Mouse (Mus musculus): ENCODE measurements at regions not wholly inside any gene's neighbourhood (a gene's known extent, or its start where the extent isn't known, plus 50 kb on each side); places are given as distances from the start of the nearest gene placed in this dataset.

GRCm38 (mm10) chr7:133288236-133288635 is 164.1 kb upstream of the Ctbp2 start:
- WGBS, result 63% methylated on average over 3 of the region's 3 CpGs
- Histone ChIP-seq H3K4me1 (ENCODE audit: control insufficient read depth, insufficient read depth, low read length) (no peaks in the 10 kb centered on the region), H3K27ac (ENCODE audit: control insufficient read depth, insufficient read depth, low read depth, low read length, poor library complexity) (no peak overlapping the region), H3K4me3 (replicated peaks; ENCODE audit: control insufficient read depth, low read depth, low read length) (no peak overlapping the region)
- no peak for TF ChIP-seq CTCF (IDR thresholded peaks at IDR 0.05; ENCODE audit: control insufficient read depth, insufficient read depth, low read length)
- no peak for TF ChIP-seq POLR2A (IDR thresholded peaks at IDR 0.05; ENCODE audit: borderline replicate concordance, control insufficient read depth, low read depth, low read length)

- H3K4me1 ChIP-seq (ENCODE audit: control insufficient read depth, insufficient read depth, low read length), result no peaks in the 10 kb centered on the region
- no peak overlapping the region for H3K27ac ChIP-seq (ENCODE audit: control insufficient read depth, insufficient read depth, low read depth, low read length, poor library complexity)
- H3K4me3 ChIP-seq (replicated peaks; ENCODE audit: control insufficient read depth, low read depth, low read length), result no peak overlapping the region
- WGBS, result 82% methylated on average over 7 of the region's 7 CpGs
- no peak for TF ChIP-seq POLR2A (IDR thresholded peaks at IDR 0.05; ENCODE audit: borderline replicate concordance, control insufficient read depth, low read depth, low read length)
These were observed 162.7 kb upstream of the Ctbp2 start for GRCm38 (mm10) chr7:133286836-133287235.

GRCm38 (mm10) chr7:133286216-133286615 is 162.1 kb upstream of the Ctbp2 start:
- H3K27ac ChIP-seq (ENCODE audit: control insufficient read depth, insufficient read depth, low read depth, low read length, poor library complexity), result no peak overlapping the region
- 75% methylated on average over 5 of the region's 5 CpGs for WGBS
- H3K4me3 ChIP-seq (replicated peaks; ENCODE audit: control insufficient read depth, low read depth, low read length), result no peak overlapping the region
- no peaks in the 10 kb centered on the region for H3K4me1 ChIP-seq (ENCODE audit: control insufficient read depth, insufficient read depth, low read length)
- TF ChIP-seq CTCF (IDR thresholded peaks at IDR 0.05; ENCODE audit: control insufficient read depth, insufficient read depth, low read length) (no peak), POLR2A (IDR thresholded peaks at IDR 0.05; ENCODE audit: borderline replicate concordance, control insufficient read depth, low read depth, low read length) (no peak)

- Histone ChIP-seq H3K27ac (ENCODE audit: control insufficient read depth, insufficient read depth, low read depth, low read length, poor library complexity) (no peak overlapping the region), H3K4me1 (ENCODE audit: control insufficient read depth, insufficient read depth, low read length) (no peaks in the 10 kb centered on the region), H3K4me3 (replicated peaks; ENCODE audit: control insufficient read depth, low read depth, low read length) (no peak overlapping the region)
- TF ChIP-seq POLR2A (IDR thresholded peaks at IDR 0.05; ENCODE audit: borderline replicate concordance, control insufficient read depth, low read depth, low read length) (no peak), CTCF (IDR thresholded peaks at IDR 0.05; ENCODE audit: control insufficient read depth, insufficient read depth, low read length) (no peak)
- 79% methylated on average over 5 of the region's 5 CpGs for WGBS
These were observed 138.0 kb upstream of the Ctbp2 start for GRCm38 (mm10) chr7:133262161-133262560.

GRCm38 (mm10) chr7:133259143-133259542 is 135.0 kb upstream of the Ctbp2 start:
- Histone ChIP-seq H3K4me3 (replicated peaks; ENCODE audit: control insufficient read depth, low read depth, low read length) (no peak overlapping the region), H3K4me1 (ENCODE audit: control insufficient read depth, insufficient read depth, low read length) (no peaks in the 10 kb centered on the region), H3K27ac (ENCODE audit: control insufficient read depth, insufficient read depth, low read depth, low read length, poor library complexity) (no peak overlapping the region)
- 84% methylated on average over 7 of the region's 7 CpGs for WGBS
- TF ChIP-seq POLR2A (IDR thresholded peaks at IDR 0.05; ENCODE audit: borderline replicate concordance, control insufficient read depth, low read depth, low read length), result no peak
- no peak for TF ChIP-seq CTCF (IDR thresholded peaks at IDR 0.05; ENCODE audit: control insufficient read depth, insufficient read depth, low read length)

- Histone ChIP-seq H3K27ac (ENCODE audit: control insufficient read depth, insufficient read depth, low read depth, low read length, poor library complexity) (no peak overlapping the region), H3K4me3 (replicated peaks; ENCODE audit: control insufficient read depth, low read depth, low read length) (no peak overlapping the region), H3K4me1 (ENCODE audit: control insufficient read depth, insufficient read depth, low read length) (no peaks in the 10 kb centered on the region)
- 67% methylated on average over 5 of the region's 5 CpGs for WGBS
- TF ChIP-seq CTCF (IDR thresholded peaks at IDR 0.05; ENCODE audit: control insufficient read depth, insufficient read depth, low read length) (no peak), POLR2A (IDR thresholded peaks at IDR 0.05; ENCODE audit: borderline replicate concordance, control insufficient read depth, low read depth, low read length) (no peak)
These were observed 132.7 kb upstream of the Ctbp2 start for GRCm38 (mm10) chr7:133256831-133257230.

GRCm38 (mm10) chr7:133244601-133245000 is 120.4 kb upstream of the Ctbp2 start:
- H3K4me1 ChIP-seq (ENCODE audit: control insufficient read depth, insufficient read depth, low read length), result no peaks in the 10 kb centered on the region
- 24% methylated on average over 11 of the region's 11 CpGs for WGBS
- no peak overlapping the region for H3K4me3 ChIP-seq (replicated peaks; ENCODE audit: control insufficient read depth, low read depth, low read length)
- no peak overlapping the region for H3K27ac ChIP-seq (ENCODE audit: control insufficient read depth, insufficient read depth, low read depth, low read length, poor library complexity)
- TF ChIP-seq CTCF (IDR thresholded peaks at IDR 0.05; ENCODE audit: control insufficient read depth, insufficient read depth, low read length) (no peak), POLR2A (IDR thresholded peaks at IDR 0.05; ENCODE audit: borderline replicate concordance, control insufficient read depth, low read depth, low read length) (no peak)

- Histone ChIP-seq H3K4me3 (replicated peaks; ENCODE audit: control insufficient read depth, low read depth, low read length) (no peak overlapping the region), H3K4me1 (ENCODE audit: control insufficient read depth, insufficient read depth, low read length) (no peaks in the 10 kb centered on the region; the same call in 1 of the 2 replicates), H3K27ac (ENCODE audit: control insufficient read depth, insufficient read depth, low read depth, low read length, poor library complexity) (no peak overlapping the region)
- WGBS, result 81% methylated on average over 5 of the region's 5 CpGs
- TF ChIP-seq CTCF (IDR thresholded peaks at IDR 0.05; ENCODE audit: control insufficient read depth, insufficient read depth, low read length) (no peak), POLR2A (IDR thresholded peaks at IDR 0.05; ENCODE audit: borderline replicate concordance, control insufficient read depth, low read depth, low read length) (no peak)
These were observed 110.2 kb upstream of the Ctbp2 start for GRCm38 (mm10) chr7:133234326-133234725.

- Histone ChIP-seq H3K27ac (ENCODE audit: control insufficient read depth, insufficient read depth, low read depth, low read length, poor library complexity) (no peak overlapping the region), H3K4me3 (replicated peaks; ENCODE audit: control insufficient read depth, low read depth, low read length) (no peak overlapping the region), H3K4me1 (ENCODE audit: control insufficient read depth, insufficient read depth, low read length) (no peaks in the 10 kb centered on the region; the same call in 1 of the 2 replicates)
- TF ChIP-seq POLR2A (IDR thresholded peaks at IDR 0.05; ENCODE audit: borderline replicate concordance, control insufficient read depth, low read depth, low read length), result no peak
- TF ChIP-seq CTCF (IDR thresholded peaks at IDR 0.05; ENCODE audit: control insufficient read depth, insufficient read depth, low read length), result no peak
- WGBS, result 82% methylated on average over 10 of the region's 10 CpGs
These were observed 108.8 kb upstream of the Ctbp2 start for GRCm38 (mm10) chr7:133232889-133233441.

Data from bone marrow, adult 2 months (tissue).